In the genomic region with DNA sequence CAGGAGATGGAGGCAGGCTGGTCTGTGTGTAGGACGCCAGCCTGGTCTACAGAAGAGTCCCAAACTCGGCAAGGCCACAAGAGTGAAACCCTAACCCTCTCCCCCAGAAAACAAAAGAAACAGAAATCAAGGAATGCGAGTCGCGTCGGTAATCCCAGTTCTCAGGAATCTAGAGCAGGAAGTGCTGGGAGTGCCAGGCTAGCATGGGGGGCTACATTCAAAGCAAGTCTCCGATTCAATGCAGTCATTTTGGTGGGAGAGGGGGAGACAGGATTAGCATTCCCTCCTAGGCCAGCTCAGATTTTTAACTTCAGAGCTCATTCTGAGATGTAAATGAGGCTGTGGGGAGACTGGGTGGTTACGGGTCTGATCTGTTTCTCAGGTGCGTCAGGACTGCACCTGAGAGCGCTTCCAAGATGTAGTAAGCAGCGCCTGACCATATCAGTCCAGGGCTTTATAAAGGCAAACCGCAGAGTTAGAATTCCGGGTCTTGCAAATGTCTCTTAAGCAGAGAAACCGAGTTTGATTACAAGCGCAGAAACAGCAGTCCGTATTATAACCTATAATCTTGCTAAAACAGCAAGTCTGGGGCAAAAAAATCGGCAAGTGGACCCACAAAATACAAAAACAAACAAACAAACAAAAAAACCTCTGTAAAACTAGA, we compare ENCODE assay signal across 8 mouse cellular contexts. TPM values are rescaled to one million over a fixed set of nuclear protein-coding genes. Genes with fewer than 3 reads are reported as not detected.
DNase-seq lines count a peak whose midpoint lies in the region; ATAC-seq and TF ChIP-seq lines count a peak whose summit lies in the region.

No protein-coding gene starts in this region.

- peaks cover 24 to 56% of the 10 kb centered on the region in 2 experiments for H3K36me3 ChIP-seq in CH12.LX (replicated peaks in 1 of 2; ENCODE audit: control insufficient read depth in 1 of 2, insufficient read depth in 1 of 2, low read length in 1 of 2)
- peaks cover 50% of the 10 kb centered on the region for H3K36me3 ChIP-seq in liver, embryonic 12.5 days

- no peaks in the 10 kb centered on the region for H3K9me3 ChIP-seq in CH12.LX (replicated peaks; ENCODE audit: low read length)
- H3K9me3 ChIP-seq in liver, embryonic 12.5 days (replicated peaks) = no peaks in the 10 kb centered on the region

- peak overlapping the region; percentile 98 for H3K27ac ChIP-seq in gastrocnemius, adult 2 months
- H3K27ac ChIP-seq in CH12.LX (ENCODE audit: insufficient read depth, low read depth) = no peak overlapping the region
- H3K27ac ChIP-seq in liver, embryonic 12.5 days = peak overlapping the region; percentile 96

- peaks cover 16 to 52% of the 10 kb centered on the region in 2 experiments for H3K4me1 ChIP-seq in CH12.LX (ENCODE audit: control insufficient read depth in 1 of 2, insufficient read depth in 2 of 2)
- H3K4me1 ChIP-seq in liver, embryonic 12.5 days = peaks cover 64% of the 10 kb centered on the region

- DNase-seq in gastrocnemius, adult 2 months = no peak
- no peak for DNase-seq in gastrocnemius, postnatal 25 days
- no peak for DNase-seq in CH12.LX (ENCODE audit: extremely low read depth)
- DNase-seq in spleen, postnatal 4 days (ENCODE audit: low spot score in 2 of 2) = no peak
- no peak for DNase-seq in cerebellum, adult 11 months
- no peak for DNase-seq in thymus, postnatal 14 days

- intact Hi-C loops in gastrocnemius, adult 2 months (cut with DNase I) = no loop called here

- H3K4me2 ChIP-seq in CH12.LX (ENCODE audit: insufficient read depth, low read depth, poor library complexity, severe bottlenecking) = peak overlapping the region; percentile 100
- peak overlapping the region; percentile 91 for H3K4me2 ChIP-seq in liver, embryonic 12.5 days

- no peak for TF ChIP-seq RAD21 in CH12.LX (IDR thresholded peaks at IDR 0.05; ENCODE audit: low read depth, low read length)

- in situ Hi-C loops in CH12.LX (cut with MboI; ENCODE audit: low pct_ligation_motif_present, low pct_unique_long_range_greater_than_20kb, low sequenced_read_pairs) = no loop called here

- no peak for TF ChIP-seq EP300 in CH12.LX (IDR thresholded peaks at IDR 0.05; ENCODE audit: low read length)

- 0 out of 2 replicates have a peak, but pooled peaks have one; percentile 20 for ATAC-seq in erythroblast, adult 5-6 weeks (replicated peaks; ENCODE audit: low FRiP score, poor library complexity, severe bottlenecking)
- ATAC-seq in liver, embryonic 12.5 days = no peak

- H3K79me2 ChIP-seq in CH12.LX (replicated peaks; ENCODE audit: control insufficient read depth, extremely low read depth, insufficient read depth, poor library complexity, severe bottlenecking) = peaks cover 61% of the 10 kb centered on the region

- no peaks in the 10 kb centered on the region for H3K27me3 ChIP-seq in CH12.LX (replicated peaks)
- no peaks in the 10 kb centered on the region for H3K27me3 ChIP-seq in liver, embryonic 12.5 days (replicated peaks)

- WGBS in liver, embryonic 12.5 days (ENCODE audit: insufficient replicate concordance) = 7% methylated on average over 17 of the region's 17 CpGs

- H3K9ac ChIP-seq in CH12.LX (ENCODE audit: insufficient read depth, low read depth) = peak overlapping the region; percentile 79
- peak overlapping the region; percentile 97 for H3K9ac ChIP-seq in liver, embryonic 12.5 days

- no peak for TF ChIP-seq CTCF in gastrocnemius, adult 2 months (IDR thresholded peaks at IDR 0.05)
- no peak for TF ChIP-seq CTCF in CH12.LX (conservative IDR thresholded peaks at IDR 0.05 in 1 of 2, IDR thresholded peaks at IDR 0.05 in 1 of 2; ENCODE audit: low read depth in 2 of 2, low read length in 2 of 2)

- TF ChIP-seq POLR2A in CH12.LX (IDR thresholded peaks at IDR 0.05; ENCODE audit: low read depth, low read length) = no peak

- dilution Hi-C loops in CH12.LX (cut with MboI; ENCODE audit: extremely low pct_ligation_motif_present, extremely low pct_unique_long_range_greater_than_20kb, low sequenced_read_pairs) = no loop called here

- peak overlapping the region; percentile 85 for H3K4me3 ChIP-seq in gastrocnemius, adult 2 months
- H3K4me3 ChIP-seq in CH12.LX (replicated peaks in 1 of 3; ENCODE audit: low read depth in 2 of 3, low read length in 2 of 3, poor library complexity in 1 of 3) = peak overlapping the region; percentile 69 to 97 (median 96)
- H3K4me3 ChIP-seq in liver, embryonic 12.5 days = peak overlapping the region; percentile 96

TF ChIP-seq in CH12.LX, 34 proteins besides CTCF, POLR2A, EP300 and RAD21:
- TF ChIP-seq CHD1 (IDR thresholded peaks at IDR 0.05; ENCODE audit: low read depth, low read length) (0 out of 2 replicates have a peak, but pooled peaks have one; percentile 38), MXI1 (IDR thresholded peaks at IDR 0.05; ENCODE audit: low read depth, low read length) (no peak), JUN (IDR thresholded peaks at IDR 0.05; ENCODE audit: insufficient read depth, low read depth, low read length) (no peak), CHD2 (IDR thresholded peaks at IDR 0.05; ENCODE audit: low read length) (no peak), KAT2A (IDR thresholded peaks at IDR 0.05; ENCODE audit: insufficient replicate concordance, low read length) (no peak)

RNA-seq across cellular contexts. Expression of gene Gm27021, which starts 0.9 kb away (rescaled TPM):
- not detected for total RNA-seq in gastrocnemius, adult 2 months (2021)
- not detected for total RNA-seq in gastrocnemius, postnatal 25 days (2021)
- total RNA-seq in CH12.LX (2012; rRNA removed) = 0.97 and 1.1 TPM in 2 replicates
- total RNA-seq in CH12.LX (2014; rRNA removed) = 0.49 and 1.0 TPM in 2 replicates
- polyA plus RNA-seq in CH12.LX (2012; ENCODE audit: insufficient read length, low read depth) = 0.49 TPM in 1 of 2 replicates, not detected in the other
- total RNA-seq in erythroblast, adult 5-6 weeks (2015; ENCODE audit: low replicate concordance) = not detected in 2 replicates
- not detected in 2 replicates for total RNA-seq in erythroblast, adult 5-6 weeks (2017; ENCODE audit: low replicate concordance)
- 0.69 and 0.79 TPM in 2 replicates for polyA plus RNA-seq in liver, embryonic 12.5 days (2016; fragmentation: Nextera tagmentation; extraction: Ambion mirVana)

RNA-seq across cellular contexts. Expression of gene Cox4i1, which starts 1.1 kb away (rescaled TPM):
- 1,000 to 10,000 TPM; 1,376 to 1,812 TPM for total RNA-seq in gastrocnemius, adult 2 months (2021)
- total RNA-seq in gastrocnemius, postnatal 25 days (2021) = 1,000 to 10,000 TPM; 1,728 to 1,814 TPM
- 890 and 970 TPM in 2 replicates for total RNA-seq in CH12.LX (2012; rRNA removed)
- total RNA-seq in CH12.LX (2014; rRNA removed) = 519 and 596 TPM in 2 replicates
- 673 and 711 TPM in 2 replicates for polyA plus RNA-seq in CH12.LX (2012; ENCODE audit: insufficient read length, low read depth)
- total RNA-seq in erythroblast, adult 5-6 weeks (2015; ENCODE audit: low replicate concordance) = 237 and 289 TPM in 2 replicates
- total RNA-seq in erythroblast, adult 5-6 weeks (2017; ENCODE audit: low replicate concordance) = 101 and 131 TPM in 2 replicates
- 769 and 831 TPM in 2 replicates for polyA plus RNA-seq in liver, embryonic 12.5 days (2016; fragmentation: Nextera tagmentation; extraction: Ambion mirVana)

RNA-seq across cellular contexts. Expression of gene Emc8, which starts 1.4 kb away (rescaled TPM):
- 10 to 100 TPM; 22.2 to 25.6 TPM for total RNA-seq in gastrocnemius, adult 2 months (2021)
- 10 to 100 TPM; 28.0 to 28.1 TPM for total RNA-seq in gastrocnemius, postnatal 25 days (2021)
- total RNA-seq in CH12.LX (2012; rRNA removed) (113 and 133 TPM in 2 replicates), CH12.LX (2014; rRNA removed) (33.4 and 35.3 TPM in 2 replicates)
- 159 and 184 TPM in 2 replicates for polyA plus RNA-seq in CH12.LX (2012; ENCODE audit: insufficient read length, low read depth)
- total RNA-seq in erythroblast, adult 5-6 weeks (2015; ENCODE audit: low replicate concordance) = 10.9 and 16.7 TPM in 2 replicates
- total RNA-seq in erythroblast, adult 5-6 weeks (2017; ENCODE audit: low replicate concordance) = 1.8 and 33.7 TPM in 2 replicates
- 171 and 180 TPM in 2 replicates for polyA plus RNA-seq in liver, embryonic 12.5 days (2016; fragmentation: Nextera tagmentation; extraction: Ambion mirVana)

RNA-seq across cellular contexts. Expression of gene 1190005I06Rik, which starts 19.5 kb away (rescaled TPM):
- total RNA-seq in gastrocnemius, adult 2 months (2021) = 1 to 10 TPM in 1 of 2 experiments, under 1 TPM in 1; 0.77 to 1.0 TPM
- total RNA-seq in gastrocnemius, postnatal 25 days (2021) = under 1 TPM; 0.67 to 0.70 TPM
- total RNA-seq in CH12.LX (2012; rRNA removed) = 0.85 and 1.7 TPM in 2 replicates
- total RNA-seq in CH12.LX (2014; rRNA removed) = not detected in 2 replicates
- polyA plus RNA-seq in CH12.LX (2012; ENCODE audit: insufficient read length, low read depth) = 0.36 TPM in 1 of 2 replicates, not detected in the other
- 2.3 TPM in 1 of 2 replicates, not detected in the other for total RNA-seq in erythroblast, adult 5-6 weeks (2015; ENCODE audit: low replicate concordance)
- total RNA-seq in erythroblast, adult 5-6 weeks (2017; ENCODE audit: low replicate concordance) = 5.0 TPM in 1 of 2 replicates, not detected in the other
- polyA plus RNA-seq in liver, embryonic 12.5 days (2016; fragmentation: Nextera tagmentation; extraction: Ambion mirVana) = 0.83 and 1.3 TPM in 2 replicates
